Mouse (Mus musculus) cerebellum, postnatal 25 days (tissue): ENCODE data around the gene Gabrb3.

Experiments used
- DNase-seq, 2 experiments: peaks; one replicate each; pipeline ENCODE4 v3.0.0; 2021; ENCODE audit warnings: mixed read lengths in 2 of 2

Gene Gabrb3

GRCm38 (mm10) chr7:57532676-57533075, 113.2 kb downstream of the Gabrb3 start:
- DNase-seq = no peak

GRCm38 (mm10) chr7:57538565-57538964, 119.1 kb downstream of the Gabrb3 start:
- DNase-seq = peak; percentile 5 to 12

GRCm38 (mm10) chr7:57560732-57561436, 141.4 kb downstream of the Gabrb3 start:
- DNase-seq = no peak

GRCm38 (mm10) chr7:57564403-57564802, 144.9 kb downstream of the Gabrb3 start:
- no peak for DNase-seq

GRCm38 (mm10) chr7:57590451-57591248, 171.2 kb downstream of the Gabrb3 start:
- peak; percentile 91 to 96 for DNase-seq

GRCm38 (mm10) chr7:57591249-57591577, 171.7 kb downstream of the Gabrb3 start:
- DNase-seq = no peak

- DNase-seq = peak; percentile 74 to 75
Observed at GRCm38 (mm10) chr7:57591578-57592431, 172.3 kb downstream of the Gabrb3 start.

GRCm38 (mm10) chr7:57597341-57597740, 177.8 kb downstream of the Gabrb3 start:
- DNase-seq = peak; percentile 21 to 37

GRCm38 (mm10) chr7:57618697-57619096, 199.2 kb downstream of the Gabrb3 start:
- no peak for DNase-seq

- DNase-seq = peak in 1 of 2 experiments; percentile 38
Observed at GRCm38 (mm10) chr7:57620036-57620435, 200.5 kb downstream of the Gabrb3 start.

- DNase-seq = no peak
Observed at GRCm38 (mm10) chr7:57623718-57624117, 204.2 kb downstream of the Gabrb3 start.

- DNase-seq = no peak
Observed at GRCm38 (mm10) chr7:57635026-57635425, 215.5 kb downstream of the Gabrb3 start.

- no peak for DNase-seq
Observed at GRCm38 (mm10) chr7:57635687-57636086, 216.2 kb downstream of the Gabrb3 start.

GRCm38 (mm10) chr7:57640796-57641195, 221.3 kb downstream of the Gabrb3 start:
- DNase-seq = no peak

GRCm38 (mm10) chr7:57647345-57647744, 227.9 kb downstream of the Gabrb3 start:
- DNase-seq = peak in 1 of 2 experiments; percentile 6

- peak; percentile 40 to 54 for DNase-seq
Observed at GRCm38 (mm10) chr7:57648136-57648755, 228.8 kb downstream of the Gabrb3 start.

- DNase-seq = no peak
Observed at GRCm38 (mm10) chr7:57677352-57677751, 257.9 kb downstream of the Gabrb3 start.

GRCm38 (mm10) chr7:57689836-57690235, 270.3 kb downstream of the Gabrb3 start:
- DNase-seq = no peak

- DNase-seq = peak in 1 of 2 experiments; percentile 19
Observed at GRCm38 (mm10) chr7:57700370-57700769, 280.9 kb downstream of the Gabrb3 start.

- DNase-seq = peak in 1 of 2 experiments; percentile 45
Observed at GRCm38 (mm10) chr7:57701046-57701445, 281.6 kb downstream of the Gabrb3 start.

- DNase-seq = peak; percentile 55 to 64
Observed at GRCm38 (mm10) chr7:57703580-57703979, 284.1 kb downstream of the Gabrb3 start.

GRCm38 (mm10) chr7:57706092-57706491, 286.6 kb downstream of the Gabrb3 start:
- no peak for DNase-seq
